Mouse (Mus musculus): ENCODE data around the gene Pfas. TPM values are rescaled to one million over a fixed set of nuclear protein-coding genes. Genes with fewer than 3 reads are reported as not detected.

Pfas gene
- polyA plus RNA-seq (2012): 25.3 and 36.6 TPM in 2 replicates

GRCm38 (mm10) chr11:69008182-69009121 is at the start of gene Pfas:
Gene Pfas, minus strand, starts transcription at chr11:69008460.

GRCm38 (mm10) chr11:69045531-69046394 is 37.5 kb upstream of the Pfas start, which contains the start of gene Aurkb:
Gene Aurkb, plus strand, starts transcription at chr11:69045647.

DNA sequence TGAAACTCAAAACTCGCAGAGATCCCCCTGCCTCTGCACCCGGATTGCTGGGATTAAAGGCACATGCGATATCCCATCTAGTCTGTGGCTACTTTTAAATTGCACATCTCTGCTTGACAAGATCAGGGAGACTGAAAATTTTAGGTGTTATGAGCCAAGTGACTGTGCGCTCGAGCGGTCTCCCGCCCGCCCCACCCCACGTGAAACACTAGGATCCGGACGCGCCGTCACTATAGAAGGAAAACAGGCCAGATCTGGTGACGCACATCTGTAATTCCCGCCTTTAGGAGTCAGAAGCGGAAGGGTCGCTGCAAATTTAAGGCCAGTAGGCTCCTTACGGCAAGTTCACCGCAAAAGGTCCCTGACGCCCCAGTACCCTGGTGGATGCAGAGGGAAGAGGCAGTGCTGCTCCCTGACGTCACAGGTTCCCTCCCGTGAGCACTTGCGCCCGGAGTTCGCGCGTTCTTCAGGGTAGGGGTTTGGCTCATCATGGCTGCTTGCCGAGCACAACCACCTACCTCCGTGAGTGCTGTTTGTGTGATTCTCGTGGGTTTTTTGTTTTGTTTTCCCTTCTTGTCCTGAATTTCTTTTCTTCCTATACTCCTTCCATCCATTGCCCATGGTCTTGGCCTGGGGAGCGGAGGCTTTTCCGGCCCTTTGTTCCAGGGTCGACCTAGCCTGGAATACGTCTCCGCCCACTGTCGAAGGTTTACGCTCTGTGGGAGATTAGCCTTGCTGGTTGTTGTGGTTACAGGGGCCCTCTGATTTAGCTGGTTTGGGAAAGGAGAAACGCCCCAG is 7.6 kb upstream of the Pfas start, which contains the start of gene Ctc1:
Gene Ctc1 (plus strand): TSS at position 268 of the 798 bp plus-strand sequence.

DNA sequence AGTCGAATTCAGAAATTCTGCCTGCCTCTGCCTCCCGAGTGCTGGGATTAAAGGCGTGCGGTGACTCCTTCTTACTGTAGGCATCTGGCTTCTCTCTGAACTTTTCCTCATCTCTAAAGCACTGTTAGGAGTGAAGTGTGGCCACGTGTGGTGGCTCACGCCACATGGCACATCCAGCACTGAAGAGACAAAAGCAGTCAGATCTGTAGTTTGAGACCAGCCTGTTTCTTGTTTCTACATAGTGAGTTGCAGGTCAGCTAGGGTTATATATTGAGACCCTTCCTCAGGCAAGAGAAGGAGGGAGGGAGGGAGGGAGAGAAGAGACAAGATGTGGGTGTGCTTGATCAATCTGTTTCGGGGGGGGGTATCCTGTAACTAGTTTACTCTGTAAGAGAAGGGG is 33.2 kb downstream of the Pfas start, which contains the start of gene Rangrf:
Gene Rangrf (minus strand): TSS at position 101 of the 400 bp plus-strand sequence.

GRCm38 (mm10) chr11:68967337-68968282 is 40.6 kb downstream of the Pfas start, which contains the start of gene Slc25a35:
Gene Slc25a35, plus strand, starts transcription at chr11:68968131.

DNA sequence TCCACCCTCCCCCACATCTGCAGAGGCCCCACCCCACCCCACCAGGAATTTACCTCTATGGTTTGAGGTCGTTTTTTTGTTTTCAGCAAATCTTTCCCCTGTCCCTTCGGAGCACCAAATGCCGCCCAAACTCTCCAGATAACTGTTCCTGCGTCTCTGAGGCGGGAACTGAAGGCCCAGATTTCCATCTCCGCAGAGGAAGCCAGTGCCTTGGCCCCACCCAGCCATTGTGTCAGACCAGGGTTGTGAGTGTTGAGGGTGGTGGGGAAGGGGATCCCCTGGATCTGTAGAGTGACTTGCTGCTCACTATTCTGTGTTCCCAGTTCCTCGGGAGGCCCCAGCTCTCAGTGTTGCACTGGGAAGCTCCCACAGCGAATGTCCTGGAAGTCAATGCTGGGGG is 51.0 kb downstream of the Pfas start, which contains the start of gene Arhgef15:
Gene Arhgef15 (minus strand): TSS at position 173 of the 400 bp plus-strand sequence.

Other genes with a start within 250 kb of the Pfas start
- 45.0 and 50.0 TPM in 2 replicates for gene Ndel1, start 136.6 kb downstream of the Pfas start, polyA plus RNA-seq (2012)
- 0.03 TPM in 2 replicates for gene Rnf222, start 119.9 kb downstream of the Pfas start, polyA plus RNA-seq (2012)
- 275 and 292 TPM in 2 replicates for gene Rpl26, start 106.9 kb downstream of the Pfas start, polyA plus RNA-seq (2012)
- not detected in 2 replicates for gene Odf4, start 81.4 kb downstream of the Pfas start, polyA plus RNA-seq (2012)
- gene Arhgef15, start 51.0 kb downstream of the Pfas start, polyA plus RNA-seq (2012): 0.56 and 0.79 TPM in 2 replicates
- 2.1 TPM in 2 replicates for gene Slc25a35, start 40.3 kb downstream of the Pfas start, polyA plus RNA-seq (2012)
- 15.6 and 17.3 TPM in 2 replicates for gene Rangrf, start 33.3 kb downstream of the Pfas start, polyA plus RNA-seq (2012)
- gene Ctc1, start 7.5 kb upstream of the Pfas start, polyA plus RNA-seq (2012): 104 and 110 TPM in 2 replicates
- 93.3 and 166 TPM in 2 replicates for gene Aurkb, start 37.2 kb upstream of the Pfas start, polyA plus RNA-seq (2012)
- 50.1 and 51.5 TPM in 2 replicates for gene Borcs6, start 51.3 kb upstream of the Pfas start, polyA plus RNA-seq (2012)
- 63.6 and 71.5 TPM in 2 replicates for gene Tmem107, start 62.3 kb upstream of the Pfas start, polyA plus RNA-seq (2012)
- 65.9 and 86.0 TPM in 2 replicates for gene Vamp2, start 80.0 kb upstream of the Pfas start, polyA plus RNA-seq (2012)
- gene Per1, start 86.8 kb upstream of the Pfas start, polyA plus RNA-seq (2012): 120 and 156 TPM in 2 replicates
- 2.9 and 3.1 TPM in 2 replicates for gene Hes7, start 111.9 kb upstream of the Pfas start, polyA plus RNA-seq (2012)
- 0.22 and 0.39 TPM in 2 replicates for gene 9130213A22Rik, start 114.1 kb upstream of the Pfas start, polyA plus RNA-seq (2012)
- gene Aloxe3, start 117.4 kb upstream of the Pfas start, polyA plus RNA-seq (2012): not detected in 2 replicates
- gene Alox12b, start 148.5 kb upstream of the Pfas start, polyA plus RNA-seq (2012): not detected in 2 replicates
- 0.02 and 0.43 TPM in 2 replicates for gene Alox8, start 189.4 kb upstream of the Pfas start, polyA plus RNA-seq (2012)
- 0.01 TPM in 1 of 2 replicates, not detected in the other for gene Gucy2e, start 228.6 kb upstream of the Pfas start, polyA plus RNA-seq (2012)